Mouse (Mus musculus) ES-E14 (cell line): Measurements from ENCODE around the gene Hist1h1t.

Source experiments
- MAFK ChIP-seq: IDR thresholded peaks from 2 replicates; pipeline ENCODE4 v1.6.1; 2014; ENCODE audit warnings: mild to moderate bottlenecking, low read depth, low read length, inconsistent platforms; ENCODE audit not compliant: insufficient read depth
- ZC3H11A ChIP-seq: IDR thresholded peaks from 2 replicates; pipeline ENCODE4 v1.6.1; 2012; ENCODE audit warnings: low read depth, mild to moderate bottlenecking, inconsistent platforms, low read length, borderline replicate concordance
- ZNF384 ChIP-seq: IDR thresholded peaks from 2 replicates; pipeline ENCODE4 v1.6.1; 2012; ENCODE audit warnings: low read depth, low read length, inconsistent platforms

DNA sequence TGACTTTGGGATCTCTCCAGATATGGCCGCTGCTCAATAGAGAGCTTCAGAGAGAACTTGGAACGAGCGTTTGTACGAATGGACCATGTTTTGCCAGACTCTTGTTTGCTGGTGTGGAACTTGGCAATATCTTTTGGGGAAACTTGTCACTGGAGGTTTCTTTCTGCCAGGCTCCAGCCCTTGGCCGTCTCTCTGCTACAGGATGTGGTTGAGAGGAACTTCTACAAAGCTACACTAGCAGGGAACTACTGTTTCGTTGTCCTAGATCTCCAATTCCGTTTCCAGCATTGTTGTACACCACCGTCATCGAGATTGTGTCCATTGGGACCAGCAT is 33.5 kb downstream of the Hist1h1t start:
- TF ChIP-seq ZNF384, result no peak
- no peak for TF ChIP-seq ZC3H11A
- TF ChIP-seq MAFK, result no peak
